Mouse (Mus musculus) olfactory bulb, adult 2 months (tissue): ENCODE data around the gene Sox6. TPM values are rescaled to one million over a fixed set of nuclear protein-coding genes. Genes with fewer than 3 reads are reported as not detected.

Experiments used
- H3K27ac ChIP-seq: fragments of 200-500 bp; 2 replicates; pipeline ENCODE4 v1.5.1; 2012; ENCODE audit warnings: low read depth, low read length; ENCODE audit not compliant: insufficient read depth
- H3K4me1 ChIP-seq: fragments of 200-500 bp; 2 replicates; pipeline ENCODE4 v1.6.1; 2012; ENCODE audit warnings: low read length; ENCODE audit not compliant: control insufficient read depth, insufficient read depth
- H3K4me3 ChIP-seq: fragments of 200-500 bp; 2 replicates; pipeline ENCODE4 v1.5.1; 2012; ENCODE audit warnings: mild to moderate bottlenecking, low read depth, low read length, moderate library complexity; ENCODE audit not compliant: insufficient read depth
- CTCF ChIP-seq: fragments of 200-500 bp; IDR thresholded peaks from 2 replicates; pipeline ENCODE4 v1.5.1; 2012; ENCODE audit warnings: low read depth, mild to moderate bottlenecking, low read length, moderate library complexity; ENCODE audit not compliant: insufficient read depth
- POLR2A ChIP-seq: fragments of 200-500 bp; IDR thresholded peaks from 2 replicates; pipeline ENCODE4 v1.6.1; 2012; ENCODE audit warnings: mild to moderate bottlenecking, low read depth, low read length, moderate library complexity; ENCODE audit not compliant: insufficient read depth
- WGBS: fragments of 180-500 bp; shearing (Covaris S2); methylation state at CpG from one replicate; pipeline ENCODE4 v1.1.7; 2018; 5-methylcytosine and 5-hydroxymethylcytosine counted together
- polyA plus RNA-seq: library from polyadenylated mRNA; stranded (reverse); fragments of >200 nt; gene quantifications from 2 replicates; pipeline ENCODE4 v1.2.4, GENCODE M21; 2012; ENCODE audit warnings: low replicate concordance; ENCODE audit not compliant: missing spikeins, insufficient read depth, insufficient read length

The Sox6 gene
- polyA plus RNA-seq, 1 experiment = not detected

GRCm38 (mm10) chr7:115564359-115565059 lies 474.1 kb downstream of the Sox6 start:
- Histone ChIP-seq H3K4me1 (peaks cover 4% of the 10 kb centered on the region; the same call in 1 of the 2 replicates), H3K4me3 (no peak overlapping the region), H3K27ac (no peak overlapping the region)
- TF ChIP-seq POLR2A (no peak), CTCF (no peak)
- 72% methylated on average over 6 of the region's 6 CpGs for WGBS

DNA sequence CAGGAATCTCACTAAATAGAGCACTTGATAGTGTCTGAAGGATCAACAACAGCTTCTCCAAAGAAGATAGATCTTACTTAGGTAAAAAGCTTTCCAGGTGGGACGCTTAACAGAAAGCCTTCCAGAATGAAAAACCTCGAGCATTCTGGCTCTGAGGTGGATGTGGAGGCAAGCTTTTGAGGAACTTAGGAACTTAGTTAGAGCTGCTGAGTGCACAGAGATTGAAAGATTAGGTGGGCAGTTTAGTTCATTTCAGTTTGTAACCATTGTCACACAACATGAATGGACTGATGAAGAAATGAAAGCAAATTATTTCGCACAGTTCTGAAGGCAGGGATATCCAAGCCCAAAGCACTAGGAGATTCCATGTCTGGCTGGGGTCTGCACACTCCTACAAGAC lies 481.9 kb downstream of the Sox6 start:
- Histone ChIP-seq H3K4me1 (no peaks in the 10 kb centered on the region), H3K27ac (no peak overlapping the region)
- 93% methylated on average over 3 of the region's 3 CpGs for WGBS

GRCm38 (mm10) chr7:115550197-115550804 lies 488.3 kb downstream of the Sox6 start:
- no peak for TF ChIP-seq POLR2A
- 87% methylated on average over 7 of the region's 7 CpGs for WGBS
- H3K27ac ChIP-seq = no peak overlapping the region
- H3K4me3 ChIP-seq = no peak overlapping the region
- H3K4me1 ChIP-seq = no peaks in the 10 kb centered on the region

More for the DNA sequence above, 481.9 kb downstream of the Sox6 start:
- no peak for TF ChIP-seq POLR2A
- no peak for TF ChIP-seq CTCF
- no peak overlapping the region for H3K4me3 ChIP-seq

- no peak overlapping the region for H3K27ac ChIP-seq
- TF ChIP-seq CTCF = no peak
- H3K4me3 ChIP-seq = no peak overlapping the region
- H3K4me1 ChIP-seq = no peaks in the 10 kb centered on the region
- WGBS = 90% methylated on average over 4 of the region's 4 CpGs
Measured at GRCm38 (mm10) chr7:115549670-115550069, 488.9 kb downstream of the Sox6 start.

DNA sequence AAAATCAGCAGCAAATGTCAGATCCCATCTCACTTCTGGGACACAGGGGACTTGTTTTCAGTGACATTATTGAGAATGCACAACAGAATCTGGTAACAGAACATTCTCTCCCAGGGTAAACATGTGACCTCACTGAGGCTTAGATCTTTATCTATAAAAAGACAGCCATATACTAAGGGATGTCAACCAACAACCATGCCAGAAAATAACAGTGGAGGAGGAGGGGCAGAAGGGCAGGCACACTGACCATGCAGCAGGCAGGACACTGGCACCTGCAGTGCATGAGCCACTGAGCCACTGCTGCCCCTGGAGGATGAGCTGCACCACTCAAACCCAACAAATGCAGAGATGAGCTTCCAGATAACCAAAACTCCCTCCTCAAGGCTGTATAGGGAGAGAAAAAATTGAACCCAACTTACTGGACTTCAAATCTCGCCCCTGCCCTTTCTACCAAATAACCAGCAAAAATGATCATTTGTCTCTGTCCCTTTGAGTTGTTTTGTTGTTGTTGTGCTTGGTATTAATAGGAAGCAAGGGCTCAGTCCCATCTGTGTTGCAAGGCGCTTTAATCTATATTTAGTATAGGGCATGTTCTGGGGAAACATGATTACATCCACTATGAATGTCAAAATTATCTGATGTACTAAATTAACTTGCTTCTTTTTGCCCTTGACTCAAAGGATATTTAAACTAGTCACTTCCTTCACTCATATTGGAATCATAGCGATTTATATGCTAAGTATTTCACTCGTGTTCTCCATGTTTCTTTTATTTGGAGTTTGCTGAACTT lies 492.8 kb downstream of the Sox6 start:
- Histone ChIP-seq H3K27ac (no peak overlapping the region), H3K4me1 (no peaks in the 10 kb centered on the region; the same call in 1 of the 2 replicates), H3K4me3 (no peak overlapping the region)
- 95% methylated on average over 4 of the region's 4 CpGs for WGBS
- TF ChIP-seq POLR2A (no peak), CTCF (no peak)

DNA sequence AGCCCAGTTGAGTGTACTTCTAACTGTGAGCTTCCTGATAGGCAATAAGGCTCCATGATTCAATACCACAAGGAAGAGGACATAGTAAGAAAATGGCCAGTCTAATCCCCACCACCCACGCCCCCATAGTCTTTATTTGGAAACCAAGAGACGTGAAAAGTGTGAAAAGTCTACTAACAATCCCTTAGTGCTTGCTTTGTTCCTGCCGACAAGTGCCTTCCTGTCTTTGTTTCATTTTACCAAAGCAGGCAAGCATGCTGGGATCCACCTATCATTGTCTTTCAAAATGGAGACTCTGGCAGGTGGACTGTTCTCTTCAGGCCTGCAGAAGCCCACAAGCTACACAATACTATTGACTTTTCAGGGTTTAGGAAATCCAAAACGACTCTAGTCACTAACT lies 495.0 kb downstream of the Sox6 start:
- H3K27ac ChIP-seq = no peak overlapping the region
- H3K4me3 ChIP-seq = no peak overlapping the region
- 81% methylated on average over 4 of the region's 4 CpGs for WGBS
- no peaks in the 10 kb centered on the region; the same call in 1 of the 2 replicates for H3K4me1 ChIP-seq
- no peak for TF ChIP-seq CTCF
- TF ChIP-seq POLR2A = no peak

GRCm38 (mm10) chr7:115540261-115540660 lies 498.3 kb downstream of the Sox6 start:
- TF ChIP-seq CTCF (no peak), POLR2A (no peak)
- 77% methylated on average over 2 of the region's 2 CpGs for WGBS
- H3K4me3 ChIP-seq = no peak overlapping the region
- no peaks in the 10 kb centered on the region; the same call in 1 of the 2 replicates for H3K4me1 ChIP-seq
- no peak overlapping the region for H3K27ac ChIP-seq

- TF ChIP-seq CTCF = no peak
- TF ChIP-seq POLR2A = no peak
- H3K4me3 ChIP-seq = no peak overlapping the region
- no peaks in the 10 kb centered on the region; the same call in 1 of the 2 replicates for H3K4me1 ChIP-seq
- H3K27ac ChIP-seq = no peak overlapping the region
- WGBS = 94% methylated on average over 9 of the region's 9 CpGs
Measured at GRCm38 (mm10) chr7:115539003-115539402, 499.6 kb downstream of the Sox6 start.

- TF ChIP-seq CTCF (no peak), POLR2A (no peak)
- Histone ChIP-seq H3K4me1 (no peaks in the 10 kb centered on the region; the same call in 1 of the 2 replicates), H3K27ac (no peak overlapping the region), H3K4me3 (no peak overlapping the region)
- 86% methylated on average over 3 of the region's 3 CpGs for WGBS
Measured at GRCm38 (mm10) chr7:115537636-115538035, 501.0 kb downstream of the Sox6 start.
